Mouse (Mus musculus): ENCODE data around the gene Srp9. TPM values are rescaled to one million over a fixed set of nuclear protein-coding genes. Genes with fewer than 3 reads are reported as not detected.

Srp9 gene
- polyA plus RNA-seq, 1 experiment from 2014 or later = 142 TPM

- H3K9ac ChIP-seq (ENCODE audit: low read length) = 0 out of 2 replicates have a peak overlapping the region, but pooled peaks have one; percentile 1
- H3K27me3 ChIP-seq (replicated peaks; ENCODE audit: control insufficient read depth, insufficient read depth, low read length) = no peaks in the 10 kb centered on the region
- H3K36me3 ChIP-seq (ENCODE audit: control insufficient read depth, insufficient read depth, low read length) = no peaks in the 10 kb centered on the region
- peak overlapping the region; percentile 15; the same call in 1 of the 2 replicates for H3K4me2 ChIP-seq (ENCODE audit: low read length)
- no peaks in the 10 kb centered on the region for H3K9me3 ChIP-seq (ENCODE audit: control insufficient read depth, low read length)
- DNase-seq (ENCODE audit: low spot score) (peak; percentile 57), ATAC-seq (replicated peaks; ENCODE audit: low FRiP score, low TSS enrichment, low read depth) (no peak)
- H3K4me1 ChIP-seq (replicated peaks; ENCODE audit: control insufficient read depth, insufficient read depth, low read length) = peaks cover 49% of the 10 kb centered on the region
- peak overlapping the region; percentile 72 for H3K27ac ChIP-seq (ENCODE audit: low read depth)
- WGBS = 22% methylated on average over 5 of the region's 5 CpGs
- H3K4me3 ChIP-seq (ENCODE audit: low read depth, low read length) = no peak overlapping the region
Observed at GRCm38 (mm10) chr1:182090298-182090677, 34.2 kb upstream of the Srp9 start.

GRCm38 (mm10) chr1:182091261-182091660, 33.3 kb upstream of the Srp9 start:
- Histone ChIP-seq H3K27ac (ENCODE audit: low read depth) (peak overlapping the region; percentile 72; the same call in 1 of the 2 replicates), H3K4me3 (ENCODE audit: low read depth, low read length) (no peak overlapping the region), H3K27me3 (replicated peaks; ENCODE audit: control insufficient read depth, insufficient read depth, low read length) (no peaks in the 10 kb centered on the region), H3K4me2 (ENCODE audit: low read length) (no peak overlapping the region), H3K4me1 (replicated peaks; ENCODE audit: control insufficient read depth, insufficient read depth, low read length) (peaks cover 51% of the 10 kb centered on the region), H3K36me3 (ENCODE audit: control insufficient read depth, insufficient read depth, low read length) (no peaks in the 10 kb centered on the region), H3K9me3 (ENCODE audit: control insufficient read depth, low read length) (no peaks in the 10 kb centered on the region), H3K9ac (ENCODE audit: low read length) (no peak overlapping the region)
- ATAC-seq (replicated peaks; ENCODE audit: low FRiP score, low TSS enrichment, low read depth) = no peak
- no peak for DNase-seq (ENCODE audit: low spot score)
- WGBS = 21% methylated on average over 7 of the region's 7 CpGs

GRCm38 (mm10) chr1:182091746-182092412, 32.7 kb upstream of the Srp9 start:
- Histone ChIP-seq H3K9me3 (ENCODE audit: control insufficient read depth, low read length) (no peaks in the 10 kb centered on the region), H3K27ac (ENCODE audit: low read depth) (peak overlapping the region; percentile 70), H3K4me1 (replicated peaks; ENCODE audit: control insufficient read depth, insufficient read depth, low read length) (peaks cover 49% of the 10 kb centered on the region), H3K36me3 (ENCODE audit: control insufficient read depth, insufficient read depth, low read length) (no peaks in the 10 kb centered on the region), H3K9ac (ENCODE audit: low read length) (no peak overlapping the region), H3K27me3 (replicated peaks; ENCODE audit: control insufficient read depth, insufficient read depth, low read length) (no peaks in the 10 kb centered on the region), H3K4me2 (ENCODE audit: low read length) (0 out of 2 replicates have a peak overlapping the region, but pooled peaks have one; percentile 8), H3K4me3 (ENCODE audit: low read depth, low read length) (no peak overlapping the region)
- WGBS = 74% methylated on average over 13 of the region's 13 CpGs
- ATAC-seq (replicated peaks; ENCODE audit: low FRiP score, low TSS enrichment, low read depth) = 0 out of 2 replicates have a peak, but pooled peaks have one; percentile 13
- peak; percentile 57 for DNase-seq (ENCODE audit: low spot score)

GRCm38 (mm10) chr1:182092413-182092800, 32.1 kb upstream of the Srp9 start:
- no peaks in the 10 kb centered on the region for H3K36me3 ChIP-seq (ENCODE audit: control insufficient read depth, insufficient read depth, low read length)
- no peak overlapping the region for H3K9ac ChIP-seq (ENCODE audit: low read length)
- no peaks in the 10 kb centered on the region for H3K27me3 ChIP-seq (replicated peaks; ENCODE audit: control insufficient read depth, insufficient read depth, low read length)
- 55% methylated on average over 5 of the region's 5 CpGs for WGBS
- DNase-seq (ENCODE audit: low spot score) (no peak), ATAC-seq (replicated peaks; ENCODE audit: low FRiP score, low TSS enrichment, low read depth) (no peak)
- no peak overlapping the region for H3K4me3 ChIP-seq (ENCODE audit: low read depth, low read length)
- H3K4me2 ChIP-seq (ENCODE audit: low read length) = no peak overlapping the region
- no peaks in the 10 kb centered on the region for H3K9me3 ChIP-seq (ENCODE audit: control insufficient read depth, low read length)
- H3K4me1 ChIP-seq (replicated peaks; ENCODE audit: control insufficient read depth, insufficient read depth, low read length) = peaks cover 47% of the 10 kb centered on the region
- H3K27ac ChIP-seq (ENCODE audit: low read depth) = peak overlapping the region; percentile 70; the same call in 1 of the 2 replicates

- Histone ChIP-seq H3K36me3 (ENCODE audit: control insufficient read depth, insufficient read depth, low read length) (no peaks in the 10 kb centered on the region), H3K4me3 (ENCODE audit: low read depth, low read length) (no peak overlapping the region), H3K27me3 (replicated peaks; ENCODE audit: control insufficient read depth, insufficient read depth, low read length) (no peaks in the 10 kb centered on the region), H3K9me3 (ENCODE audit: control insufficient read depth, low read length) (no peaks in the 10 kb centered on the region), H3K4me1 (replicated peaks; ENCODE audit: control insufficient read depth, insufficient read depth, low read length) (peaks cover 44% of the 10 kb centered on the region), H3K9ac (ENCODE audit: low read length) (no peak overlapping the region), H3K27ac (ENCODE audit: low read depth) (no peak overlapping the region), H3K4me2 (ENCODE audit: low read length) (no peak overlapping the region)
- WGBS = 89% methylated on average over 5 of the region's 5 CpGs
- ATAC-seq (replicated peaks; ENCODE audit: low FRiP score, low TSS enrichment, low read depth) (no peak), DNase-seq (ENCODE audit: low spot score) (no peak)
Observed at GRCm38 (mm10) chr1:182093407-182093806, 31.1 kb upstream of the Srp9 start.

GRCm38 (mm10) chr1:182094473-182095136, 29.9 kb upstream of the Srp9 start:
- H3K27ac ChIP-seq (ENCODE audit: low read depth) = no peak overlapping the region

GRCm38 (mm10) chr1:182095240-182095741, 29.2 kb upstream of the Srp9 start:
- ATAC-seq (replicated peaks; ENCODE audit: low FRiP score, low TSS enrichment, low read depth) = no peak
- no peak overlapping the region for H3K27ac ChIP-seq (ENCODE audit: low read depth)
- no peak overlapping the region for H3K9ac ChIP-seq (ENCODE audit: low read length)

More at GRCm38 (mm10) chr1:182094473-182095136, 29.9 kb upstream of the Srp9 start:
- no peaks in the 10 kb centered on the region for H3K36me3 ChIP-seq (ENCODE audit: control insufficient read depth, insufficient read depth, low read length)
- peak overlapping the region; percentile 18 for H3K4me2 ChIP-seq (ENCODE audit: low read length)
- H3K9ac ChIP-seq (ENCODE audit: low read length) = no peak overlapping the region
- no peaks in the 10 kb centered on the region for H3K27me3 ChIP-seq (replicated peaks; ENCODE audit: control insufficient read depth, insufficient read depth, low read length)
- DNase-seq (ENCODE audit: low spot score) (no peak), ATAC-seq (replicated peaks; ENCODE audit: low FRiP score, low TSS enrichment, low read depth) (no peak)
- no peaks in the 10 kb centered on the region for H3K9me3 ChIP-seq (ENCODE audit: control insufficient read depth, low read length)
- H3K4me1 ChIP-seq (replicated peaks; ENCODE audit: control insufficient read depth, insufficient read depth, low read length) = peaks cover 32% of the 10 kb centered on the region
- H3K4me3 ChIP-seq (ENCODE audit: low read depth, low read length) = no peak overlapping the region
- WGBS = 36% methylated on average over 14 of the region's 15 CpGs

GRCm38 (mm10) chr1:182096707-182097106, 27.8 kb upstream of the Srp9 start:
- peaks cover 13% of the 10 kb centered on the region; the same call in 1 of the 2 replicates for H3K4me1 ChIP-seq (replicated peaks; ENCODE audit: control insufficient read depth, insufficient read depth, low read length)
- H3K4me2 ChIP-seq (ENCODE audit: low read length) = no peak overlapping the region
- ATAC-seq (replicated peaks; ENCODE audit: low FRiP score, low TSS enrichment, low read depth) (0 out of 2 replicates have a peak, but pooled peaks have one; percentile 14), DNase-seq (ENCODE audit: low spot score) (no peak)
- H3K9ac ChIP-seq (ENCODE audit: low read length) = no peak overlapping the region
- no peaks in the 10 kb centered on the region for H3K9me3 ChIP-seq (ENCODE audit: control insufficient read depth, low read length)
- H3K27me3 ChIP-seq (replicated peaks; ENCODE audit: control insufficient read depth, insufficient read depth, low read length) = no peaks in the 10 kb centered on the region
- WGBS = 67% methylated on average over 5 of the region's 5 CpGs
- no peak overlapping the region for H3K4me3 ChIP-seq (ENCODE audit: low read depth, low read length)
- H3K36me3 ChIP-seq (ENCODE audit: control insufficient read depth, insufficient read depth, low read length) = no peaks in the 10 kb centered on the region
- no peak overlapping the region for H3K27ac ChIP-seq (ENCODE audit: low read depth)

More at GRCm38 (mm10) chr1:182095240-182095741, 29.2 kb upstream of the Srp9 start:
- no peak overlapping the region for H3K4me3 ChIP-seq (ENCODE audit: low read depth, low read length)
- WGBS = 23% methylated on average over 10 of the region's 10 CpGs
- H3K4me1 ChIP-seq (replicated peaks; ENCODE audit: control insufficient read depth, insufficient read depth, low read length) = peaks cover 25% of the 10 kb centered on the region
- H3K9me3 ChIP-seq (ENCODE audit: control insufficient read depth, low read length) = no peaks in the 10 kb centered on the region
- peak; percentile 63 for DNase-seq (ENCODE audit: low spot score)
- H3K36me3 ChIP-seq (ENCODE audit: control insufficient read depth, insufficient read depth, low read length) = no peaks in the 10 kb centered on the region
- peak overlapping the region; percentile 18; the same call in 1 of the 2 replicates for H3K4me2 ChIP-seq (ENCODE audit: low read length)
- H3K27me3 ChIP-seq (replicated peaks; ENCODE audit: control insufficient read depth, insufficient read depth, low read length) = no peaks in the 10 kb centered on the region

Data from intestine, embryonic 14.5 days (tissue).